Mouse (Mus musculus): ENCODE data around the gene Trim72.

Gene Trim72

GRCm38 (mm10) chr7:128003688-128004087 lies at the start of gene Trim72:
TSS of gene Trim72 (plus strand) at chr7:128003949.
- DNase-seq (ENCODE audit: low spot score) = no peak

- no peak for DNase-seq (ENCODE audit: low spot score)
These were observed 44.4 kb upstream of the Trim72 start for GRCm38 (mm10) chr7:127959364-127959763.

GRCm38 (mm10) chr7:127966371-127966918 lies 37.3 kb upstream of the Trim72 start:
- DNase-seq (ENCODE audit: low spot score) = no peak

- DNase-seq (ENCODE audit: low spot score) = peak; percentile 90
These were observed 36.5 kb upstream of the Trim72 start, which contains the start of gene Fus for GRCm38 (mm10) chr7:127967004-127967921. TSS of gene Fus (plus strand) at chr7:127967457.

- DNase-seq (ENCODE audit: low spot score) = peak; percentile 59
These were observed 35.6 kb upstream of the Trim72 start for GRCm38 (mm10) chr7:127967922-127968828.

- DNase-seq (ENCODE audit: low spot score) = no peak
These were observed 29.3 kb upstream of the Trim72 start for GRCm38 (mm10) chr7:127974413-127974930.

GRCm38 (mm10) chr7:127978856-127979255 lies 24.9 kb upstream of the Trim72 start:
- no peak for DNase-seq (ENCODE audit: low spot score)

- DNase-seq (ENCODE audit: low spot score) = no peak
These were observed 23.1 kb upstream of the Trim72 start for GRCm38 (mm10) chr7:127980606-127981005.

GRCm38 (mm10) chr7:127988904-127989303 lies 14.8 kb upstream of the Trim72 start:
- DNase-seq (ENCODE audit: low spot score) = no peak

- DNase-seq (ENCODE audit: low spot score) = peak; percentile 61
These were observed 11.9 kb upstream of the Trim72 start for GRCm38 (mm10) chr7:127991643-127992487.

- DNase-seq (ENCODE audit: low spot score) = no peak
These were observed 11.0 kb upstream of the Trim72 start for GRCm38 (mm10) chr7:127992488-127993340.

- DNase-seq (ENCODE audit: low spot score) = no peak
These were observed 10.3 kb upstream of the Trim72 start, which contains the start of gene Pycard for GRCm38 (mm10) chr7:127993341-127993977. TSS of gene Pycard (minus strand) at chr7:127993867.

GRCm38 (mm10) chr7:127999436-127999835 lies 4.3 kb upstream of the Trim72 start:
- no peak for DNase-seq (ENCODE audit: low spot score)

- DNase-seq (ENCODE audit: low spot score) = no peak
These were observed 3.4 kb upstream of the Trim72 start for GRCm38 (mm10) chr7:128000068-128000950.

GRCm38 (mm10) chr7:128003098-128003497 lies 651 bp upstream of the Trim72 start:
- DNase-seq (ENCODE audit: low spot score) = no peak

GRCm38 (mm10) chr7:128004150-128004486 lies 369 bp downstream of the Trim72 start:
- DNase-seq (ENCODE audit: low spot score) = no peak

GRCm38 (mm10) chr7:128004487-128005362 lies 976 bp downstream of the Trim72 start:
- DNase-seq (ENCODE audit: low spot score) = no peak

GRCm38 (mm10) chr7:128006193-128006592 lies 2.4 kb downstream of the Trim72 start:
- no peak for DNase-seq (ENCODE audit: low spot score)

All from left cerebral cortex, adult 11 months (tissue).